Mouse (Mus musculus) cerebellum, adult 2 months (tissue): ENCODE data around the gene Abhd17c.

Experiments used
- CTCF ChIP-seq: fragments of 200-500 bp; IDR thresholded peaks from 2 replicates; pipeline ENCODE4 v1.5.1; 2011; ENCODE audit warnings: low read depth, mild to moderate bottlenecking, control low read depth, low read length, moderate library complexity, borderline replicate concordance; ENCODE audit not compliant: insufficient read depth
- POLR2A ChIP-seq: fragments of 200-500 bp; IDR thresholded peaks from 2 replicates; pipeline ENCODE4 v1.6.1; 2011; ENCODE audit warnings: low read length, control low read depth, borderline replicate concordance; ENCODE audit not compliant: insufficient read depth

DNA sequence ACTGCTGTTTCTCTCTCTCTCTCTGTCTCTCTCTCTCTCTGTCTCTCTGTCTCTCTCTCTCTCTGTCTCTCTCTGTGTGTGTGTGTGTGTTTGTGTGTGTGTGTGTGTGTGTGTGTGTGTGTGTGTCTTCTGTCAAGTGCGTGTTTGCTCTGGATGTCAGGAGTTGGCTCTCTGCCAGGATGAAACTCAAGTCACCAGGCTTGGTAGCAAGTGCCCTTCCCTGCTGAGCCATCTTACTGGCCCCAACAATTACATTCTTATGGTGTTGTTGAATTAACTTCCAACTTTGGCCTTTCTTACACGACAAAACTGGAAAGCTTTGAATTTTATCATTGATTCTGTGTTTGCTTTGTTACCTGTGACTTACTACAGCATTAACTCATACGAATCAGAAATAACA, 13.6 kb upstream of the Abhd17c start:
- TF ChIP-seq CTCF (no peak), POLR2A (no peak)
